Mouse (Mus musculus) thymus, adult 2 months (tissue): ENCODE data around the gene Commd1. TPM values are rescaled to one million over a fixed set of nuclear protein-coding genes. Genes with fewer than 3 reads are reported as not detected.

ENCODE experiments used
- DNase-seq: peaks from one replicate; pipeline ENCODE4 v3.0.0; 2021
- H3K27ac ChIP-seq: fragments of 200-500 bp; 2 replicates; pipeline ENCODE4 v1.5.1; 2012; ENCODE audit warnings: low read length, control low read depth; ENCODE audit not compliant: control insufficient read depth, insufficient read depth
- H3K27me3 ChIP-seq: fragments of 200-500 bp; 2 replicates; pipeline ENCODE4 v1.6.1; 2012; ENCODE audit warnings: mild to moderate bottlenecking, low read length, moderate library complexity, mixed read lengths; ENCODE audit not compliant: control insufficient read depth, insufficient read depth
- H3K36me3 ChIP-seq: fragments of 200-500 bp; 2 replicates; pipeline ENCODE4 v1.6.1; 2012; ENCODE audit warnings: mild to moderate bottlenecking, low read length, moderate library complexity; ENCODE audit not compliant: control insufficient read depth, insufficient read depth
- H3K4me1 ChIP-seq: fragments of 200-500 bp; replicated peaks from 2 replicates; pipeline ENCODE4 v1.6.1; 2012; ENCODE audit warnings: low read length; ENCODE audit not compliant: control insufficient read depth, insufficient read depth
- H3K4me3 ChIP-seq: fragments of 200-500 bp; 2 replicates; pipeline ENCODE4 v1.5.1; 2012; ENCODE audit warnings: mild to moderate bottlenecking, low read length, control low read depth, moderate library complexity; ENCODE audit not compliant: control insufficient read depth, insufficient read depth
- CTCF ChIP-seq: fragments of 200-500 bp; IDR thresholded peaks from 2 replicates; pipeline ENCODE4 v1.5.1; 2012; ENCODE audit warnings: mild to moderate bottlenecking, control low read depth, low read length, moderate library complexity, borderline replicate concordance; ENCODE audit not compliant: control insufficient read depth, poor library complexity, insufficient read depth; ENCODE audit errors: extremely low read depth
- POLR2A ChIP-seq: fragments of 200-500 bp; IDR thresholded peaks from 2 replicates; pipeline ENCODE4 v1.6.1; 2012; ENCODE audit warnings: mild to moderate bottlenecking, low read length, control low read depth, moderate library complexity; ENCODE audit not compliant: control insufficient read depth, poor library complexity, insufficient read depth; ENCODE audit errors: extremely low read depth
- WGBS: fragments of 180-500 bp; shearing (Covaris S2); methylation state at CpG from one replicate; pipeline ENCODE4 v1.1.7; 2018; 5-methylcytosine and 5-hydroxymethylcytosine counted together
- polyA plus RNA-seq: library from polyadenylated mRNA; depleted of rRNA; stranded (reverse); fragments of >200 nt; gene quantifications from 2 replicates; pipeline ENCODE4 v1.2.3, GENCODE M21; 2012

The Commd1 gene
- polyA plus RNA-seq, 1 experiment, result 13.0 TPM

DNA sequence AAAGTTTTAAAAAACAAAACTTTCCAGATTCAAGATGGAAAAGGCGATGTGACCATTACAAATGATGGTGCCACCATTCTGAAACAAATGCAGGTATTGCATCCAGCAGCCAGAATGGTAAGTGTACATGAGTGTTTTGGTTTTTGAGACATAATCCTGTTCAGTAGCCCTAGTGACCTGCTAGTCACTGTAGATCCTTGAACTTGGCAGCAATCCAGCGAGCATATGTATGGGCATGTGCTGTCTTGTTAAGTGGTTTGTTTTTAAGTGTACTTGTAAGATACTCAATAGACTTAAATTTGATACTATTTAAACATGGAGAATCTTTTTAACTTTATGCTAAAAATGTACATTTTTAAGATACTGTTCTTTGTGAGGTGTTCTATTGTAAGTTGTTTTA is 12.1 kb upstream of the Commd1 start:
- H3K27me3 ChIP-seq, result no peaks in the 10 kb centered on the region
- no peak overlapping the region for H3K4me3 ChIP-seq
- peaks cover 62% of the 10 kb centered on the region for H3K36me3 ChIP-seq
- H3K27ac ChIP-seq, result no peak overlapping the region
- WGBS, result 95% methylated on average over 2 of the region's 2 CpGs
- no peak for DNase-seq
- peaks cover 7% of the 10 kb centered on the region for H3K4me1 ChIP-seq
- TF ChIP-seq CTCF, result no peak
- no peak for TF ChIP-seq POLR2A

DNA sequence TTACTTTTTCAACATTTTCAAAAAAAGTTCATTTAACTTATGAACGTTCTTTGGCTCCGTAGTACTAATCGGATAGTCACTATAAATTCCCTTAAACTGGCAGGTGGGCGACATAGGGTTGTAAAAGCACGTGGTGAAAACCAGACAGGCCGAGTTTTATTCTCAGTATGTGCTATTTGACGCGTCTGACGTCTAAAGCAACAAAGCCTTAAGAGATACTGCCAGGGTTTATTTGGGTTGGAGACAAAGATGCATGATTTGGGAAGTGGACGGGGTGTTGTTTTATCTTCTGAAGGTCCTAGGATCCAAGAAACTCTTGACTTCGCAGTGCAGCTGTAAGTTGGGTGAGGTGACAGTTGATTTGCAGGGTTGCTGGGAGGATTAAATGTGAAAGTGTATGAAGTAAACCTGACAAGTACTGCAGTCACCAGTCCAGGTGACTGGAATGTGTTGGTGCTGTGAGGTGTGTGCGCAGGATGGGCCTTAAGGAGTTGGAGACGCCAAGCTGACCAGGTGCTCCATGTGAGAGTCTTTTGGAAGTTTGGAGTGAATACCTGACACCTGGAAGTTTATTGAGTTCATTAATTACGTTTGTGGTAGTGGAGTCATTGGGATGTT is 9.1 kb upstream of the Commd1 start:
- WGBS, result 11% methylated on average over 14 of the region's 14 CpGs
- peaks cover 7% of the 10 kb centered on the region for H3K4me1 ChIP-seq
- H3K27ac ChIP-seq, result no peak overlapping the region
- TF ChIP-seq CTCF (no peak), POLR2A (no peak)
- no peak for DNase-seq
- peaks cover 32% of the 10 kb centered on the region for H3K36me3 ChIP-seq
- no peaks in the 10 kb centered on the region for H3K27me3 ChIP-seq
- peak overlapping the region; percentile 21; the same call in 1 of the 2 replicates for H3K4me3 ChIP-seq

DNA sequence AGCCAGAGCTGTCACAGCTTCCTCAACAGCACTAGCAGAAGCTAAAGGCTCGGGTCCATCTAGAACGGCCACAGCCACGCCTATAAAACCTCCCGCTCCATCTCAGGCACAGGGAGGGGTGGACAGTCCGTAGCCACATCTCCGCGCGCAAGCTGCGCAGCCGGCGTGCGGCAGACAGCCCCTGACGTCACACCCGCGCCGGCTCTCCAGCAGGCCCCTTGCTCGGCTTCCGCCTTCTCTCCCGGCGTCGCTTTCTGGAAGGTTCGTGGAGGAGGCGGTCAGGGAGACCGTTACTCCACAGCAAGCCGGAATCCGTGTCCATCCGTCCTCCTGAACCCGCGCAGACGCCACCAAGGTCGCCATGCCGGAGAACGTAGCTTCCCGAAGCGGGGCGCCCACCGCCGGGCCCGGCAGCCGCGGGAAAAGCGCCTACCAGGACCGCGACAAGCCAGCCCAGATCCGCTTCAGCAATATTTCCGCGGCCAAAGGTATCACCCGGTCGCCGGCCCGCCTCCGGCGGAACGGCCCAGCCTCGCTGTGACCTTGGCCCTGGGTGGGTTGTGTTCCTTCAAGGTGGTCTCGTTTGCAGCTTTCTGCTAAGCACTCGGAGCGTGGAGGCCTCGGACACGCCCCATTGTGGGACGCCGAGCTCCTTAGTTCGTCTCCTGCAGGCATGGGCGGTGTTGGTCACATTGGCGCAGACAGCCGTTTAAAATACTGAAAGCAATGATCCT is 8.4 kb upstream of the Commd1 start, which contains the start of gene Cct4:
TSS of gene Cct4 (plus strand) at position 127 of the 734 bp plus-strand sequence.
- Histone ChIP-seq H3K27me3 (no peaks in the 10 kb centered on the region), H3K36me3 (peaks cover 25% of the 10 kb centered on the region), H3K4me1 (peaks cover 7% of the 10 kb centered on the region), H3K27ac (peak within 1 kb of the TSS; percentile 21; the same call in 1 of the 2 replicates), H3K4me3 (peak within 1 kb of the TSS; percentile 94)
- DNase-seq, result peak; percentile 88
- under 1% methylated on average over 66 of the region's 66 CpGs for WGBS
- TF ChIP-seq CTCF (0 out of 2 replicates have a peak, but pooled peaks have one; percentile 24), POLR2A (peak; percentile 65)

- 58% methylated on average over 1 of the region's 1 CpGs for WGBS
- DNase-seq, result no peak
- TF ChIP-seq POLR2A (no peak), CTCF (no peak)
- Histone ChIP-seq H3K27me3 (no peaks in the 10 kb centered on the region), H3K4me1 (peaks cover 7% of the 10 kb centered on the region), H3K27ac (no peak overlapping the region), H3K36me3 (peaks cover 17% of the 10 kb centered on the region), H3K4me3 (no peak overlapping the region)
These were observed 7.6 kb upstream of the Commd1 start for GRCm38 (mm10) chr11:22989786-22990185.

- 55% methylated on average over 2 of the region's 2 CpGs for WGBS
- TF ChIP-seq POLR2A, result no peak
- TF ChIP-seq CTCF, result no peak
- no peak overlapping the region for H3K4me3 ChIP-seq
- peak; percentile 44 for DNase-seq
- H3K36me3 ChIP-seq, result no peaks in the 10 kb centered on the region
- H3K27ac ChIP-seq, result no peak overlapping the region
- H3K4me1 ChIP-seq, result peaks cover 7% of the 10 kb centered on the region
- no peaks in the 10 kb centered on the region for H3K27me3 ChIP-seq
These were observed 5.2 kb upstream of the Commd1 start for GRCm38 (mm10) chr11:22987357-22987756.

DNA sequence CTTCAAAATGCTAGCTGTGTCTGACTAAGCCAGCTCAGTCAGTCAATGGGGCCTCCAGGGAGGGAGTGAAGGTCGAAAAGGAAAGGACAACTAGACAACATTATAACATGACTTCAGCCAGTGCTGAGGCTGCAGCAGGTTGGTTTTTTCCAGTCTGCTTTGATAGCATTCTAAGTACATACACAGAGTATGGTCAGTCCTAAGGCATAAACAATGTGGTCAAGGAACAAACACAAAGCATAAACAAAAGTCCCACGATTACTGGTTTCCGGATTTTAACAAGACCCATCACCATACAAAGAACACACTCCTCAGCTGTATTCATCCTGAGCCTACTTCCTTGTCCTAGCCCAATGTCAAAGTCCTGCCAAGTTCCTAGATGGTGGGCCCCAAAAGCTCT is 3.3 kb upstream of the Commd1 start:
- Histone ChIP-seq H3K27me3 (no peaks in the 10 kb centered on the region), H3K27ac (no peak overlapping the region)
- WGBS, result 91% methylated on average over 3 of the region's 3 CpGs

GRCm38 (mm10) chr11:22982846-22983245 is 664 bp upstream of the Commd1 start:
- H3K4me1 ChIP-seq, result peaks cover 8% of the 10 kb centered on the region
- H3K27me3 ChIP-seq, result no peaks in the 10 kb centered on the region
- H3K27ac ChIP-seq, result no peak overlapping the region
- TF ChIP-seq POLR2A (no peak), CTCF (no peak)
- H3K4me3 ChIP-seq, result no peak overlapping the region
- 93% methylated on average over 6 of the region's 6 CpGs for WGBS
- no peak for DNase-seq
- H3K36me3 ChIP-seq, result no peaks in the 10 kb centered on the region

More for the DNA sequence above, 3.3 kb upstream of the Commd1 start:
- Histone ChIP-seq H3K36me3 (no peaks in the 10 kb centered on the region), H3K4me1 (peaks cover 8% of the 10 kb centered on the region), H3K4me3 (no peak overlapping the region)
- TF ChIP-seq CTCF (no peak), POLR2A (no peak)
- no peak for DNase-seq
